Mouse (Mus musculus) thymus, adult 18-20 months (tissue): Measurements from ENCODE around the gene Sugt1.

ENCODE experiments used
- DNase-seq, 2 experiments: peaks; one replicate each; pipeline ENCODE4 v3.0.0; 2022; ENCODE audit warnings: mixed read lengths in 2 of 2

Gene Sugt1

GRCm38 (mm10) chr14:79587139-79587851, at the start of gene Sugt1:
Gene Sugt1 (plus strand): TSS chr14:79587691.
- peak; percentile 95 to 96 for DNase-seq

GRCm38 (mm10) chr14:79537921-79538320, 49.6 kb upstream of the Sugt1 start:
- peak in 1 of 2 experiments; percentile 35 for DNase-seq

DNA sequence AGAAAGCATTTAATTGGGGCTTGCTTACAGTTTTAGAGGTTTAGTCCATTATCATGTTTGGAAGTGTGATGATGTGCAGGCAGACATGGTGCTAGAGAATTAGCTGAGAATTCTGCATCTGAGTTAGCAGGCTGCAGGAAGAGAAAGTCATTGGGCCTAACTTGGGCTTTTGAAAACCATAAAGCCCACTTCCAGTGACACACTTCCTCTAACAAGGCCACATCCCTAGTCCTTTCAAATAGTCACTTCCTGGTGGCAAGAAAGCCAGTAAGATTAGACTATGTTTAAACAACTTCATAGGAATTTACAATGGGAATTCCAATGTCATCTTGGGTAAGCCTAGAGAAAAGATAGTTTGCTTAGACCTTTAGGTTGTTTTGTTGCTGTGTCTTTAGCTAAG, 45.9 kb upstream of the Sugt1 start:
- no peak for DNase-seq

- no peak for DNase-seq
Observed at GRCm38 (mm10) chr14:79549343-79549742, 38.1 kb upstream of the Sugt1 start.

GRCm38 (mm10) chr14:79551929-79552328, 35.6 kb upstream of the Sugt1 start:
- DNase-seq = no peak

- no peak for DNase-seq
Observed at GRCm38 (mm10) chr14:79552854-79553253, 34.6 kb upstream of the Sugt1 start.

DNA sequence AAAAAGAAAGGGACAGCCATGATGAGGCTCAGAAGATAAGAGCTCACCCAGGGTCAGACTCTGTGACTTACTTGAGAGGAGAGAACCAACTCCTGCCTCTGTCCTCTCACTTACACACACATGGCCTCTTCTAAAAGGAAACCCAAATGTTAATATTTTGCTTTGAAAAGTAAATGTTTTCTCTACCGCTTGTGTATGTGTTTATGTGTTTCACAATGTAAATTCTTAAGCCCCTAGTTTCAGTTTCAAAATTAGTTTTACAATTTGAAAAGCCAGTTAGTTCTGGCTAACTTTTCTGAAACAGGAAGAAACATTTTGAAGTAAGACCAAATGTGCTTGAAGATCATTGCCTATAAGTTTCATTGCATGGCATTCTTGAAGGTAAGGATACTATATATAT, 29.7 kb upstream of the Sugt1 start:
- DNase-seq = no peak

DNA sequence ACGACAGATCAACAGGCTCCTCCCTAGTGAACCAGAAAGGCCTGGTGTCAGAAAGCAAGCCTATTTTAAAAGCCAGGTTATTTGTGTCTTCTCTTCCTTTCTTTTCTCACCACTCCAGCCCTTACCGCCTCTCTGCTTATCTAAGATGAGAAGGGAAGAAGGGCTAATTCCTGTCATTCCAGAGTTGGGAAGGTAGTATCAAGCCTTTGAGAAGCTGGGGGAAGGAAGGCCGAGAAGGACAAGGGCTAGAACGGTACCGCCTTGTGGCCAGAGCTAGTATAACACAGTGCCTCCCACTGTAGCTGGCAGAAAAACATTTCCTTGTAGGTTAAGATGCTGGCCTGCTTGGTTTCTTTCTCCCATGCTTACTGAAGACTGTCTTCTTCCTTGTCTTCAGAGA, 24.7 kb upstream of the Sugt1 start:
- no peak for DNase-seq

GRCm38 (mm10) chr14:79564784-79565183, 22.7 kb upstream of the Sugt1 start:
- no peak for DNase-seq

GRCm38 (mm10) chr14:79573482-79574191, 13.9 kb upstream of the Sugt1 start:
- DNase-seq = no peak

DNA sequence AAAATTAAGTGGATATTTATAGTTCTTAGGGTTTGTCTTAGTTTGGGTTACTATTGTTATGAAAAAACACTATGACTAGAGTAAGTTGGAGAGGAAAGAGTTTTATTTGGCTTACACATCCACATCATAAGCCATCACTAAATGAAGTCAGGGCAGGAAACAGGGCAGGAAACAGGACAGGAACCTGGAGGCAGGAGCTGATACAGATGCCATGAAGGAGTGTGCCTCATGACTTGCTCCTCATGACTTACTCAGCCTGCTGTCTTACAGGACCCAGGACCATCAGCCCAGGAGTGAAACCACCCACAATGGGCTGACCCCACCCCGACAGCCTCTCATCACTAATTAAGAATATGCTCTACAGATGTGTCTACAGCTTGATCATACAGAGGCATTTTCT, 13.1 kb upstream of the Sugt1 start:
- DNase-seq = no peak

DNA sequence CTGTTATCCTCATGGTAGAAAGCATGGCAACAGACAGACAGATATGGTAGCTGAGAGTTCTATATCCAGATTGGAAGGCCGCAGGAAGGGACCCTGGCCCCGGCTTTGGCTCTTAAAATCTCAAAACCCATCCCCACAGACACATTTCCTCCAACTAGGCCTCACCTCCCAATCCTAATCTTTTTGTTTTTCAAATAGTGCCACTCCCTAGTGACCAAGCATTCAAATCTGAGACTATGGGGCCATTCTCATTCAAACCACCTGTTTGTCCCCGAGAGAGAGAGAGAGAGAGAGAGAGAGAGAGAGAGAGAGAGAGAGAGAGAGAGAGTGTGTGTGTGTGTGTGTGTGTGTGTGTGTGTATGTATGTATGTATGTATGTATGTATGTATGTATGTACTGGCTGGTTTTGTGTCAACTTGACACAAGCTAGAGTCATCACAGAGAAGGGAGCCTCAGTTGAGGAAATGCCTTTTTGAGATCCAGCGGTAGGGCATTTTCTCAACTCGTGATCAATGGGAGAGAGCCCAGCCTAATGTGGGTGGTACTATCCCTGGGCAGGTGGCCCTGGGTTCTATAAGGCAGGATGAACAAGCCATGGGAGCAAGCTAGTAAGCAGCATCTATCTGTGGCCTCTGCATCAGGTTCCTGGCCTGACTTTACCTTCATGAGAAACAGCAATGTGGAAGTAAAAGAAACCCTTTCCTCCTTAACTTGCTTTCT, 3.8 kb upstream of the Sugt1 start:
- no peak for DNase-seq

DNA sequence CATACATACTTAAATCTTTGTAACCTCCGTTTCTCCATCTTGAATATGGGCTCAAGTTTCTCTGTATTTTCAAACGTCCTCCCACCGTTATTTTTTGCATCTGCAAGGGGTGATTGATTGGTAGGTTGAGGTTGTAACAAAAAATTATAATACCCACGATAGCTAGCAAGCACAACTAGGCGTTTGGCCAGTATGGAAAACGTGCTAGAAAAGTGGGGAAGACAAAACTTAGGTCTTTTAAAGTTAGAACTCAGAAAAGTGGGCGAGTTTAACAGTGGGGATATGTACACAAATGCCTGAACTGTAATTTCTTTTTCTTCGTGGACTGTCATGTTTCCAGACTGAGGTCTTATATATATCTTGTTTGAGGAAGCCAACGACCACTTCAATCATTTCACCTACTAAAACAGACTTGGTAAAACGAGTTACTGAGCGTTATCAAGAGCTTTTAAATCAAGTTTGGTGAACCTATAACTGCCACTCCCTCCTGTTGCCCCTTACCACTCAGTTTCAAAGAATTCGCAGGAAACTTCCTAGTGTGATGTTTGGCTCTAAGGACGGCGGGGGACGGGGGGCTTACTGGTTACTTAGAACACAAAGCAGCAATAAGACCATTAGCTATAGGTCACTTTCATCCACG, 872 bp upstream of the Sugt1 start:
- DNase-seq = no peak

- no peak for DNase-seq
Observed at GRCm38 (mm10) chr14:79587852-79588229, 350 bp downstream of the Sugt1 start.

GRCm38 (mm10) chr14:79588534-79588951, 1.1 kb downstream of the Sugt1 start:
- DNase-seq = no peak

GRCm38 (mm10) chr14:79589401-79589800, 1.9 kb downstream of the Sugt1 start:
- no peak for DNase-seq

DNA sequence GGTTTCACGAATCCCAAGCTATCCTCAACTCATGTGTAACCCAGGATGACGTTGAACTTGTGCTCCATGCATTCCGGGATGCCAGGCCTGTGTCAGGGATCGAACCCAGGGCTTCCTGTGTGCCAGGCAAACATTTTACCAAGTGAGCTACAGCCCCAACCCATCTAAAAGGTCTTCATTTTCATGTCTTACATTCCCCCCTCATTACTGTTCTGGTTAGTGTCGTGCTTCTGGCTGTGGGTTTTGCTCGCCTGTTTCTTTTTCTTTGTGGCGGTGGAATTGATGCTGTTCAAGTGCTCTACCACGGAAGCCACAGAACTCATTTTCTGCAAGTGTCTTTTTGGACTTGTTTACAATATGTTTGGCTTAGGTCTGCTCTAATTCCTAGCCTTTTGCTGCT, 3.4 kb downstream of the Sugt1 start:
- no peak for DNase-seq

- no peak for DNase-seq
Observed at GRCm38 (mm10) chr14:79591611-79592010, 4.1 kb downstream of the Sugt1 start.

DNA sequence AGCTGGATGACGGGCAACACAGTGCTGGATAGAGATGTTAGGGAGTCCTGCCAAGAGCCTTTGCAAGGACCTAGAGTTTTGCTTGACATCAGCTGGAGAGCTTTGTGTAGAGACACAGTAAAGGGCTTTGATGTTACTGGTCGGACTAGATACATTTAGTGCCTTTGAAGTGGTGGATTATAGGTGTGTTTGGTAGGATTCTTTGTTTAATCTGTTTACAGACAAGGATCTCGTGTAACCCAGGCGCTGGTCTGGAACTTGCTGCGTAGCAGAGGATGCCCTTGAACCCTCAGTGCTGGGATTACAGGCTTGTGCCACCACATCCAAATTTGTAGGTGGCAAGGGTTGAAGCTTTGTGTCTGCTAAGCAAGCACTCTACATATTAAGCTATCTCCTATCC, 6.6 kb downstream of the Sugt1 start:
- no peak for DNase-seq

DNA sequence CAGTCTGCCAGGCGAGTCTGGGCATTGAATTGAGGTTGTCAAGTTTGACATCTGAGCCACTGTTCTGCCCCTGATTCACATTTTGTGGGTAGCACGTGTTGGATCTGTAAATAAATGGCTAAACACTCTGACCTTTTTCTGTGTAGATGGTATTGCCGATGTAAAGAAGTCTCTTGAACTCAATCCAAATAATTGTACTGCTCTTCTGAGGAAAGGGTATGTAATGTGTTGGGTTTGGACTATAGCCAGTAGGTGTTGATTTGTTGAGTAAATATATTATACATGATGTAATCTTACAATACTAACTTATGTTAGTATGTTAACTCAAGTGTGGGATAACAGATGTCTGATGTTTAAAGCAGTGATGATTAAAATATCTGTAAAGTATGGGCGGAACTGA, 9.1 kb downstream of the Sugt1 start:
- DNase-seq = no peak

- DNase-seq = no peak
Observed at GRCm38 (mm10) chr14:79605881-79606280, 18.4 kb downstream of the Sugt1 start.

DNA sequence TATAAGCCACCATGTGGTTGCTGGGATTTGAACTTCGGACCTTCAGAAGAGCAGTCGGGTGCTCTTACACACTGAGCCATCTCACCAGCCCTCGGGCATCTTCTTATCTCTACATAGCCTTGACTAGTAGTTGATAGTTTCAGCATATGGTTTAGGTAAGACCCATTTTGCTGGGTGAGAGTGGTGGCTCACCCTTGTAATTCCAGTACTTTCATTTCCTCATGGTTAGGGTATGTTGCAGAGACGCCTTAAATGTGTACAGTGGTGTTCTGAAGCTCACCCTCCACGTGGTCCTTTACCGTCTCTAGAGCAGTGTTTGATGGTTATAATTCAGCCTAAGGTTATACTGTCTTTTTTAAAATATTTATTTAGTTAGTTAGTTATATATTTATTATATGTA, 18.9 kb downstream of the Sugt1 start:
- no peak for DNase-seq

DNA sequence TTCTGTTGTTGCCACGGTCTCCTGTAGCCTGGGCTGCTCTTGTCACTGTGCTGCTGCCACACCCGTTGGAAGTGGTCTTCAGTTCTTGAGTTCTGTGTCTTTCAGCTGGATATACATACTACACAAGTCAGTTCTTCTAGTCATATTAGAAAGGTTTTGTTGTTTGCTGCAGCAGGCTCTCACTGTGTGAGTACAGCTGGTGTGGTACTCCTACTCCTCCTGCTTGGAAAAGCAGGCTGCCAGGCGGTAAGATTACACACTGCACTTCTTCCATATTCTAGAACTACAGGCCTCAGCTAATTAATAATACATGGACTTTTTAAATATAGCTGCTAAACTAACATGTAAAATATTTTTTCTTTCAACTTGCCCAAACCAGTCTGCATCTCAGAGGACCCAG, 19.4 kb downstream of the Sugt1 start:
- DNase-seq = no peak
